Mouse (Mus musculus): Measurements from ENCODE around the gene Abl2.
A peak's percentile ranks its signal among the peaks of the same experiment; 100 is the strongest.

GRCm38 (mm10) chr1:156674195-156675000 lies 115.8 kb downstream of the Abl2 start, which contains the start of gene Tor3a:
- TF ChIP-seq POLR2A (IDR thresholded peaks at IDR 0.05; ENCODE audit: low read depth, low read length) (peak; percentile 75), CTCF (conservative IDR thresholded peaks at IDR 0.05 in 1 of 2, IDR thresholded peaks at IDR 0.05 in 1 of 2; ENCODE audit: low read depth in 2 of 2, low read length in 2 of 2) (no peak), ZKSCAN1 (IDR thresholded peaks at IDR 0.05; ENCODE audit: borderline replicate concordance, low read depth, low read length) (no peak), ETS1 (conservative IDR thresholded peaks at IDR 0.05; ENCODE audit: low read depth, low read length) (peak; percentile 69), NRF1 (IDR thresholded peaks at IDR 0.05; ENCODE audit: low read depth, low read length) (0 out of 2 replicates have a peak, but pooled peaks have one; percentile 9), EP300 (IDR thresholded peaks at IDR 0.05; ENCODE audit: low read length) (peak; percentile 59; the same call in 1 of the 2 replicates), POLR2AphosphoS2 (IDR thresholded peaks at IDR 0.05; ENCODE audit: low read depth, low read length) (no peak; the same call in 1 of the 2 replicates), RAD21 (IDR thresholded peaks at IDR 0.05; ENCODE audit: low read depth, low read length) (no peak), BHLHE40 (IDR thresholded peaks at IDR 0.05; ENCODE audit: low read depth, low read length) (peak; percentile 76), MYC (IDR thresholded peaks at IDR 0.05; ENCODE audit: low read depth, low read length) (no peak), KAT2A (IDR thresholded peaks at IDR 0.05; ENCODE audit: insufficient replicate concordance, low read length) (no peak), JUN (IDR thresholded peaks at IDR 0.05; ENCODE audit: insufficient read depth, low read depth, low read length) (no peak), SMC3 (IDR thresholded peaks at IDR 0.05; ENCODE audit: low read depth, low read length) (no peak), JUND (conservative IDR thresholded peaks at IDR 0.05; ENCODE audit: low read depth, low read length) (no peak)
